Mouse (Mus musculus) kidney, postnatal 14 days (tissue): Measurements from ENCODE around the gene Asic2.

Experiments used
- DNase-seq: peaks from one replicate; pipeline ENCODE4 v3.0.0; 2022; ENCODE audit warnings: mixed read lengths

Gene Asic2

DNA sequence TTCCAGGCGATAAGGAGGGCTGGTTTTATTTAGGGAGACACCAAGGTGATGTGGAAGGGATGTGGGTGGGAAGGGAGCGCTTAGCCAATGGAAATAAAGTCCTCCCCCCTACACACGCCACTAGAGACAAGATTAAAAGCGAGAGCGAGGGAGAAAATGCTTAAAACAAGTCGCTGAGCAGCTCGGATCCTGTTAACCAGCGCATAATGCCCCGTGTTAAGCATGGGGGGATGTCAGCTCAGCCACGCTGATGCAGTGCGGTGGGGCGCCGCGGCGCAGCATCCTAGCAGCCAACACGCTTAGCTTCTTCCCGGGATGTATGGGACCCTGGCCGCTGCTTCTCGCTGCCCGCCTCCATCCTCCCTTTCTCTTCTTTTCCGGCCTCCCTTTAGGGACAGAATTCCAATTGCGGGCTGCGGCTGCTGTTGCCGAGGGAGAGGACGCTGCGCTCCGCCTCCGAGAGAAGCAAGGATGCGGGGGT, at the start of gene Asic2:
Gene Asic2 (minus strand): TSS at position 57 of the 481 bp plus-strand sequence.
- no peak for DNase-seq

DNA sequence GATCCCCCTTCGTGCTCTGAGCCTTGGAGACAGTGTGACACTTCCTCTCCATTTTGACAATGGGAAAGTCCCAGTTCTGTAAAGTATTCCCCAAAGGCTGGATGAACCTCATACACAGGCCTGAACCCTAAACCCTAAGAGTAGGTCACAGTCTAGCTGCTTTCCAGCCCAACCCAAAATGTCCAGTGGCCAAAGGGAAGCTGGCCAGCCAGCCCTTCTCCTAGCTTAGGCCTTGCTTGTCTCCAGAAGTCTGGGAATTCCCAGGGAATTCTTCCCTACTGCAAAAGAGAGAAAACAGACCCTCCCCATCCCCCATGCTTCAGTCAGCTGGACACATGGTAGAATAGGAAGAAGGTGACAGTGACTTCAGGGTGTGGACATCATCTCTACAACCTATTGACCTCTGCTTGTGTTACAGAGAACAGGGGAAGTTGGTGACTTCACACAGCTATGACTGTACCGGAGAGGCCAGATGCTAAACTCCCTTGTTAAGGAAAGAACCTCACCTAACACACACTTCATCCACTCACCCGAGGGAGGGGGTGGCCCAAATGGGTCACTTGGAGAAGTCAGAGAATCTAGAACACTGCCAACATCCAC, 48.0 kb upstream of the Asic2 start:
- DNase-seq = no peak

DNA sequence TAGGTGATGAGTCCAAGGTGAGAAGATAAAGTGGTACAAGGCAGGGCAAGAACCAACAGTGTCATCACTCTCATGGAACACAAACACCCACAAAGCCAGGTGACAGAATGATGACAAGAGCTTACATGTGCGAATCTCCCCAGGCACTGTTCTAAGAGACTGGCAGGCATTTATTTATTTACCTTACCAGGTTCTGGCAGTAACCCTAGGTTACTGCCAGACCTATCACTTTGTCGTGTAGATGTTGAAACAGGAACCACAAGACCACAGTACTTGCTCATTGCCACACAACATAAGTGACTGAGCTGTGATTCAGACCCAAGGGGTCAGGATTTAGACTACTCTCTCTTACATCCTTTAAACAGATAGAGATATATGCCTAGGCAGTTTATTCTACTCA, 46.8 kb upstream of the Asic2 start:
- no peak for DNase-seq

GRCm38 (mm10) chr11:82013756-82014155, 45.5 kb upstream of the Asic2 start:
- DNase-seq = no peak

DNA sequence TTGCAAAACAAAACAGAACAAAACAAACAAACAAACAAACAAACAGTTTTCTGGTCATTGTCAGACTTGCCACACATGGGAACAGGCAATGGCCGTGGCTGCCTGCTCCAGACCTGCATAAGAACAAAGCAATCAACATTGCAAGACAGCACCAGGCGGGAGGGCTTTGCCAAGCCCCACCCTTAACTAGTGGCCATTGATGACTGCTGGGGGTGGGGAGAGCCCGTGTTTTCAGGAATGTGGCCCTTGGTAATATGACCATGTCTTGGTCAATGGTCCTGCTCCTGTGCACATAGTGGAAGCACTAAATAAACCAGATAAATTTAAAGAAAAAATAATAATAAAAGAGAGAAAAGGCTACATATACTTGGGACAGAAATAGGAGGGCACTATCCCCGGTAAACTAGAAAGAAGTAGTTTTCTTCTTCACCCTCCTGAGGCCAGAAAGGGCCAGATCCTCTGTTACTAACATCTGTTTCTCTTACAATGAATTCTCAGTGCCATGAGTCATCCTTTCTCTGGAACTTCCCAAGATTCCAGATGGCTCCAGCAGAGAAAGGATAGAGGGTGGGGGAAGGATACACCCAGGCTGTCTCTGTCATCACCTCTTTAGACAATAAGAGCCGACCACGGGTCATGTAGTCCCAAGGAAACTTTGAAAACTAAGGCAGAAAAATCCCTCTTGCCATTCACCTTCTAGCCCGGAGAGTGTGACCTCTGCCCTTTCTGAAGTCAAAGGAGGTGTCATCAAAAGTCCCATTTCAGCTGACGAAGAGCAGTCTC, 43.3 kb upstream of the Asic2 start:
- no peak for DNase-seq

DNA sequence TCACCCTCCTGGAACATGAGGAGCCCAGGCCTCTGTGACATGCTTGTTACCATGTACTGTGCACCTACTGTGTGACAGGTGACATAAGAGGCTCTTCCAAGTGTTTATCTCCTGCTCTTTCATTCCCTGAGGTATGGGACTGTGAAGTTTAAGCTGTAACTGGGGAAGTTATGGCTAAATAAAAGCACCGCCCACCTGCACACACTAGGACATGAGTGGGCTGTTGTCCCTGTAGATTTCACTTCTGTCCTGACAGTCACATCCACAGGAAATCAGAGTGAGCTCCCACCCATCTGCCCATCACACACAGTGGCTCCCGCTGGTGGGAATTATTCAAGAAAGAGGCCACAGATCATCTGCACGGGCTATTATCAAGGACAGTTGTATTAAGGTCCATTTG, 41.9 kb upstream of the Asic2 start:
- no peak for DNase-seq

DNA sequence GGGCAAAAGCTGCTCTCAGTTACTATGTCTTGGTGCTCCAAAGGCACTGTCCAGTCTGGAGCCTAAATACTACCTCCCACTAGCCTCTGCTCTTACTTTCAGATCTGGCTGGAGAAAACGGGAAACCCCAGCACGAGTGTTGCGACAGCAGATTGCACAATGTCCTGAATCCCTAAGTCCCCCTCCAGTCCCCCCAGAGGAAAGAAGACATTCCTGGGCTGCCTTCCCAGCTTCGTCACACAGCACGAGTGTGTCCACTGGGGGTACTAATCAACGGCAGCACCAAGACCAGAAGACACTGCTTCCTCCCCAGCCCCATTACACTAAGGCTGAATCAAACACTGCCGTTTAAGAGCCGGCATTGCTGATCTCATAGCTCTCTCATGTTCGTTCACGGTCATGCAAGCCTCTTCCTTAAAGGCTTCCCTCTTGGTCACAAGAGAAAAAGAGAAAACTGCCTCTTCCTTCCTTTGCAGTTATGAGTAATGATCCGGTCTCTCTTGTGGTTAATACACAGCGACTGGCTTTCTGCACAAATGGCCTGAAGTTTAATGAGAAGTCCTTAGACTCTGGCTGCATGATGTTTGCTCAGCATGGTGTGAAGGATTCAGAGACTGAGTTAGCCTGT, 38.7 kb upstream of the Asic2 start:
- DNase-seq = peak; percentile 71

DNA sequence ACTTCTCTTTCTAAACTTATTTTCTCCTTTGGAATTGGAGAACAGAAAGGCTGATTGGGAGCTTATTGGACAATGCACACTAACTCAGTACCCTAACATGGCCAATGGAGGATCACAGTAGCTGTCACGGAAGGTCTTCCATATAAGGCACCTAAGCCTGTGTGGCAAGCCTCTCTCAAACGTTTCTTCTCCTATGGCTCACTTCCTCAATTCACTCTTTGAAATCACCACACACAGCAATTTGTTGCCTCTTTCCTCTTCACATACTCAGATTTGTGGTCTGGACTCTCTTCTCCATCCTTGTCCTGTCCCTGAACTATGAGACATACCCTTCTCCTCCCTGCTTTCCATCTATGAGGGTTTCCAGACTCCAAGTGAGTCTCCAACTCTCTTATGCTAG, 36.6 kb upstream of the Asic2 start:
- DNase-seq = no peak

DNA sequence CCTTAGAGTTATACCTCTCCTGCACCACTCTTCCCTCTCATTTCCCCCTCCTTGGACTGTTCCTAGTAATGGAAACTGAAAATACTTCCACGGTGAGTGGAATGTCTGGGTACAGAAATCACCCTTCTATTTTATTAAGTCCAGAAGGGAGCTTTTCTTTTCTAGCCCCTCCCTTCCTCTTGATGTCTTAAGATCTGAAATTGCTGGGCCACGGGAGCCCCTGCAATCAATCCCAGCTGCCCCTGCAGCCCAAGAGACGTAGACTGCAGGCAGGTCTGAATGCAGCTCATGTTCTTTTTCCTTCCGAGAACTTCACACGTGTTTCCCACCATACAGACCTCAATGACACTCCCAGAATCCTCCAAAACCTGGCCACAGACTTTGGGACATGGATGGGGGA, 32.3 kb upstream of the Asic2 start:
- no peak for DNase-seq

GRCm38 (mm10) chr11:81999469-81999868, 31.2 kb upstream of the Asic2 start:
- no peak for DNase-seq

DNA sequence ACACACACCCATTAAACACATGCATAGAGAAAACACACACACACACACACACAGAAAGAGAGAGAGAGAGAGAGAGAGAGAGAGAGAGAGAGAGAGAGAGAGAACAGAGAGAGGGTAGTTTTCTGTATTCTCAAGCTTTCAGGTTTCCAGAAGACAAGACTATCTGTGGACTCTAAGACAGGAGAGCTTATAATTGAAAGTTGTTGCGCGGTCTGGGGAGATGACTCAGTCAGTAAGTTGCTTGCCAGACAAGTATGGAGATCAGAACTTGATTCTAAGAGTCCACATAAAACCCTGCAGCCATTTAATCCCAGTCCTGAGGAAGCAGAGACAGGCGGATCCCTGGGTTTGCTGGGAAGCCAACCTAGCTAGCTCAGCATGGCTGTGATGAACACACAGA, 30.4 kb upstream of the Asic2 start:
- DNase-seq = no peak

DNA sequence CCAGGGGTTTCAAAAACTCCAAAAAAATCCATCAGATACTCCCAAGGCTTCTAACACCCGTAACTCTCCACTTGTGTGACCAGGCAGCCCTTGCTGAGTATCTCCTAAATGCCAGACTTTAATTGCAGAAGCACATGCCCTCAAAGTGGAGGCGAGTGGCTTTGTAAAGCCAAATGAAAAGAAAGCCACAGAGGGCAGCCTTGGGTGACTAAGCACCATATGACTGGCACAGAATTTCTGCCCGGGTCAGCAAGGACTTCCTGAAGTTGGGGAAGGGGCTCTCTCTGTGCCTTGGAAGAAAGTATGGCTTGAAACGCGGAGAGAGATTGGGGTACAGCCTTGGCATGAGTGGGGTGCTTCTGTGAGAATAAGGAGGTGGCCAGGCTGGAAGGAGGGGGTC, 28.8 kb upstream of the Asic2 start:
- no peak for DNase-seq

- peak; percentile 72 for DNase-seq
Observed at GRCm38 (mm10) chr11:81996172-81996841, 28.1 kb upstream of the Asic2 start.

GRCm38 (mm10) chr11:81983146-81983545, 14.9 kb upstream of the Asic2 start:
- DNase-seq = peak; percentile 41

DNA sequence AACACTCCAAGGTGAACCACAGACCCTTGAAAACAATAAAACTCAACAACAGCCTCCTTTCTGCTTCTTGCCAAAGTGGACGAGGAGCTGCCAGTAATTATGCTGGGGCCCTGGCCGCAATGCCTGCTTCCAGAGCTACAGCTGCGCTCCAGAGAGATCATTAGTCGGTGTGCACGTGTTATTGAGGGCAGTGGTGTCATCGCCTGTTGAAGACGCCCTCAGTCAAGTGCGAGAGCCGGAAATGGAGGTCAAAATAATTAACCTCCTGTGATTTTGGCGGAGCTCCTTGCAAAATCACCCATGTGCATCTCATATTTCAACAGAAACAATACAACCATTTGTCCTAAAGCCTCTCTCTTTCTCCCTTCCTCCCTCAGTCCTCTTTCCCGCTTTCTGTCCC, 13.9 kb upstream of the Asic2 start:
- DNase-seq = peak; percentile 11

- DNase-seq = no peak
Observed at GRCm38 (mm10) chr11:81974577-81974976, 6.3 kb upstream of the Asic2 start.

DNA sequence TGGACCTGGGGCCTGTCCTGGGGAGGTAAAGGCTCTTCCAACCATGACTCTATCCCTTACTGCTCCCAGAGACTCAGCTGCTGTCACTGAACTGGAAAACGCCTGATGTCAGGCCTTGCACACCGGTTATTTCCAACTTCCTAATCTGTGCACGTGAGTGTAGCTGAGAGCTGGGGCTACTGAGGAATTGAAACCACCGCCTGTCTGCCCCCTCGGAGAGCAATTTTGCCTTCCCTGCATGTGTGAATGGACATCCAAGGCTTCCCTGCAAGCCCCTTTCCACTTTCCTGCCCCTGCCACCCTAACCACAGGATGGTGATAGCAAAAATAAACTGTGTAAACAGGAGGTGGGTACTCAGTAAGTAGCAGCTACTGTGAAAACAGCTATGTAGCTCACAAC, 5.4 kb upstream of the Asic2 start:
- DNase-seq = no peak

- no peak for DNase-seq
Observed at GRCm38 (mm10) chr11:81972044-81972443, 3.8 kb upstream of the Asic2 start.

DNA sequence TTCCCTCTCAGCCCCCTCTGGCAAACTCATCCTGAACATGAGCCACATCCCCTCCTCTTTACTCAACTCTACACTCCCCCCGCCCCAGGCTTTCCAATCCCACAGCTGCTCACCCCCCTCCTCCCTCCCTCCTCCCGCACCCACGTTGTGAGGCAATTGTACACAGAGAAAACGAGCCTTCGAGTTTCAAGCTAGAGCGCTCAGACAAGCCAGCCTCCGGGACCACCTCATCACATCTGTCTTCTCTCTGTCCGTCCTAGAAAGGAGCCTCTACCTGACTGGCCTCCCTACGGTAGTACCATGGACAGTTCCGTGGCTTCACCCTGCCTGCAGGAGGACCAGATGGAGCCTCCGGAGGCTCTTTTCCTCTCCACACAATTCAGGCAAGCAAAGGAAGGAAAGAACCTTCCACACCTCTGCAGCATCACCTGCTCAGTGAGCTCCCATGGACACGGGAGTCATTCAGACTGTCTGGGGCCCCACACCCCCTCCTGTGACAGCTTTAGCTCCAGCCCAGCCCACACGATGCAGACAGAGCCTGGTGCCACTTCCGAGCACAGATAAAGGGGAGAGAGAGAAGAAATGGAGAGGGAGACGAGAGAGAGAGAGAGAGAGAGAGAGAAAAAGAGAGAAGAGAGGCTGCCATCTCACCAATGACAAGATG, 1.5 kb downstream of the Asic2 start:
- DNase-seq = peak; percentile 29

- no peak for DNase-seq
Observed at GRCm38 (mm10) chr11:81965653-81966625, 2.3 kb downstream of the Asic2 start.

- no peak for DNase-seq
Observed at GRCm38 (mm10) chr11:81964561-81964960, 3.7 kb downstream of the Asic2 start.

- no peak for DNase-seq
Observed at GRCm38 (mm10) chr11:81954398-81954797, 13.9 kb downstream of the Asic2 start.
